Mouse (Mus musculus) spleen, adult 2 months (tissue): Measurements from ENCODE around the gene Ccdc152. TPM values are rescaled to one million over a fixed set of nuclear protein-coding genes. Genes with fewer than 3 reads are reported as not detected.

Experiments used
- DNase-seq, 2 experiments: peaks; one replicate each; pipeline versions ENCODE4 v3.0.0 to v3.0.0-alpha.2; 2012 to 2021; ENCODE audit warnings: low spot score in 2 of 2, low read depth in 1 of 2
- H3K27ac ChIP-seq: fragments of 200-500 bp; 2 replicates; pipeline ENCODE4 v1.5.1; 2012; ENCODE audit warnings: low read length, inconsistent platforms; ENCODE audit not compliant: insufficient read depth
- H3K27me3 ChIP-seq: fragments of 200-500 bp; 2 replicates; pipeline ENCODE4 v1.6.1; 2012; ENCODE audit warnings: mild to moderate bottlenecking, moderate library complexity, low read length, inconsistent platforms; ENCODE audit not compliant: control insufficient read depth, insufficient read depth
- H3K36me3 ChIP-seq: fragments of 200-500 bp; 2 replicates; pipeline ENCODE4 v1.6.1; 2012; ENCODE audit warnings: mild to moderate bottlenecking, low read length, inconsistent platforms; ENCODE audit not compliant: control insufficient read depth, insufficient read depth
- H3K4me1 ChIP-seq: fragments of 200-500 bp; 2 replicates; pipeline ENCODE4 v1.6.1; 2011; ENCODE audit warnings: inconsistent platforms; ENCODE audit not compliant: control insufficient read depth, insufficient read depth, insufficient read length
- H3K4me3 ChIP-seq: fragments of 200-500 bp; 2 replicates; pipeline ENCODE4 v1.5.1; 2011; ENCODE audit warnings: mild to moderate bottlenecking, inconsistent platforms; ENCODE audit not compliant: insufficient read depth, insufficient read length; ENCODE audit errors: extremely low read depth
- CTCF ChIP-seq: fragments of 200-500 bp; IDR thresholded peaks from 2 replicates; pipeline ENCODE4 v1.5.1; 2011; ENCODE audit warnings: mild to moderate bottlenecking, inconsistent platforms; ENCODE audit not compliant: insufficient read depth, insufficient read length, insufficient replicate concordance; ENCODE audit errors: extremely low read depth
- POLR2A ChIP-seq: fragments of 200-500 bp; IDR thresholded peaks from 2 replicates; pipeline ENCODE4 v1.6.1; 2011; ENCODE audit warnings: low read depth, low read length, inconsistent platforms
- WGBS: fragments of 180-500 bp; shearing (Covaris S2); methylation state at CpG from one replicate; pipeline ENCODE4 v1.1.7; 2018; 5-methylcytosine and 5-hydroxymethylcytosine counted together
- polyA plus RNA-seq: library from polyadenylated mRNA; depleted of rRNA; stranded (reverse); fragments of >200 nt; gene quantifications from 2 replicates; pipeline ENCODE4 v1.2.3, GENCODE M21; 2012

The Ccdc152 gene
- polyA plus RNA-seq, 1 experiment: 0.30 TPM

DNA sequence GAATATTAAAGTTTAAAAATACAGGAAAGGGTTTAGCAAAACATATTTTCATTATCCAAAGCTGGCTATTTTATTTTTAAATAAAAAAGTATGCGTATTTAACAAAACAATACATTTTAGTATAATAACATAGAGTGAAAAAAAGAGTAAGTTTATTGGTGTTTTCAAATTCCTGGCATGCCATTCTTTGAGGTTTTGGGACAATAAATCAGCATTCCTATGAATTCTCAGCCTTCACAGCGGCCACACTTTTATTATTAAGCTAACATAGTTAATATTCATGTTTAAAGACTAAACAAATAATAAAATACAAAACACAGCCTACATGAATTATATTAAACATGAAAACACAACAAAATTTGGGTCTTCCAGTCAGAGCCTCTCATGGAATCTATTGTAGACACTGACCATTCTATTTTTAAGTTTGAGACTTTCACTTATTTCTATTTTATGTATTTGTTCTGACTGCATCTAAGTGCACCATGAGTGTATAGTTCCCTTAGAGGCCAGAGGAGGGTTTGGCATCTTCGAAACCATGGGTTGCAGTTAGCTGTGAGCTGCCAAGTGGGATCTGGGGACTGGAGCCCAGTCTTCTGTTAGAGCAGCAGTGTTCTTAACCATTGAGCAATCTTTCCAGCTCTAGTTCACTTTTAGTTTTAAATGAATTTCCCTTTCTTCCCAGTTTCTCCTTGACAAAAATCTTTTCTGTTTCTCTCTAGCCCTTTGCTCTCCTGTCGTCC is 2.8 kb downstream of the Ccdc152 start:
- no peaks in the 10 kb centered on the region for H3K27me3 ChIP-seq
- 81% methylated on average over 4 of the region's 4 CpGs for WGBS

GRCm38 (mm10) chr15:3297615-3298014 is 5.7 kb downstream of the Ccdc152 start:
- no peak for DNase-seq
- TF ChIP-seq POLR2A (no peak), CTCF (no peak)
- no peak overlapping the region for H3K4me3 ChIP-seq
- H3K36me3 ChIP-seq: no peaks in the 10 kb centered on the region
- 72% methylated on average over 8 of the region's 8 CpGs for WGBS
- no peaks in the 10 kb centered on the region for H3K4me1 ChIP-seq
- no peak overlapping the region for H3K27ac ChIP-seq
- no peaks in the 10 kb centered on the region for H3K27me3 ChIP-seq

More for the DNA sequence above, 2.8 kb downstream of the Ccdc152 start:
- H3K27ac ChIP-seq: no peak overlapping the region
- no peaks in the 10 kb centered on the region for H3K36me3 ChIP-seq
- DNase-seq: no peak
- no peak overlapping the region for H3K4me3 ChIP-seq
- no peaks in the 10 kb centered on the region for H3K4me1 ChIP-seq
- TF ChIP-seq POLR2A: no peak
- no peak for TF ChIP-seq CTCF

- TF ChIP-seq CTCF: no peak
- no peak for TF ChIP-seq POLR2A
- no peaks in the 10 kb centered on the region for H3K36me3 ChIP-seq
- no peak for DNase-seq
- H3K4me3 ChIP-seq: no peak overlapping the region
- H3K27me3 ChIP-seq: no peaks in the 10 kb centered on the region
- H3K4me1 ChIP-seq: no peaks in the 10 kb centered on the region
- H3K27ac ChIP-seq: no peak overlapping the region
- 93% methylated on average over 1 of the region's 1 CpGs for WGBS
These were observed 7.3 kb downstream of the Ccdc152 start for GRCm38 (mm10) chr15:3295986-3296385.

GRCm38 (mm10) chr15:3293477-3293876 is 9.8 kb downstream of the Ccdc152 start:
- H3K4me3 ChIP-seq: no peak overlapping the region
- 8% methylated on average over 1 of the region's 1 CpGs for WGBS
- no peak overlapping the region for H3K27ac ChIP-seq
- H3K27me3 ChIP-seq: no peaks in the 10 kb centered on the region
- TF ChIP-seq POLR2A: no peak
- no peak for TF ChIP-seq CTCF
- H3K36me3 ChIP-seq: no peaks in the 10 kb centered on the region
- DNase-seq: no peak
- H3K4me1 ChIP-seq: no peaks in the 10 kb centered on the region

- Histone ChIP-seq H3K4me1 (no peaks in the 10 kb centered on the region), H3K36me3 (no peaks in the 10 kb centered on the region), H3K27me3 (no peaks in the 10 kb centered on the region), H3K4me3 (no peak overlapping the region), H3K27ac (no peak overlapping the region)
- TF ChIP-seq POLR2A (no peak), CTCF (no peak)
- no peak for DNase-seq
- WGBS: 90% methylated on average over 3 of the region's 3 CpGs
These were observed 12.9 kb downstream of the Ccdc152 start for GRCm38 (mm10) chr15:3290435-3290834.

GRCm38 (mm10) chr15:3286032-3286431 is 17.3 kb downstream of the Ccdc152 start:
- no peak for DNase-seq
- H3K27ac ChIP-seq: no peak overlapping the region
- TF ChIP-seq CTCF: no peak
- TF ChIP-seq POLR2A: no peak
- no peaks in the 10 kb centered on the region for H3K27me3 ChIP-seq
- H3K36me3 ChIP-seq: peaks cover 6% of the 10 kb centered on the region
- H3K4me1 ChIP-seq: no peaks in the 10 kb centered on the region
- H3K4me3 ChIP-seq: no peak overlapping the region

DNA sequence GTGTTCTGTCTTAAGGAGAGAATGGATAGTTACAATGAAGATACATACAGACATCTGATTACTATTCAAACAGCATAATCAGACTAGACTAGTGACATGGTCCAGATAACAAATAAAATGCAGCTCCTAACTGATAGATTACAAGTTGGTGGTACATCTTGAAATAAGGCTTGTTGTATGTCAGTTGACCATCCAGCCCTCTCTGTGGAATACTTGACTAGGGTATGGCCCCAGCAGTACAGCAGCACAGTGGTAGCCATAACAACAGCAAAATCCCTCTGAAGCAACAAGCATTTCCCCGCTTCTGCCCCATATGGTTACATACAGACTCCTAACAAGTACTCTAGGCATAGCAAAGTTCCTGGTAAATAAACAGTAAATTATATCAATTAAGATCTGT is 21.6 kb downstream of the Ccdc152 start:
- Histone ChIP-seq H3K4me1 (no peaks in the 10 kb centered on the region), H3K27ac (no peak overlapping the region), H3K36me3 (peaks cover 15% of the 10 kb centered on the region), H3K27me3 (no peaks in the 10 kb centered on the region), H3K4me3 (no peak overlapping the region)
- WGBS: 98% methylated on average over 1 of the region's 1 CpGs
- no peak for DNase-seq
- no peak for TF ChIP-seq CTCF
- TF ChIP-seq POLR2A: no peak
